Mouse (Mus musculus): ENCODE measurements around the gene Bloc1s3. TPM values are rescaled to one million over a fixed set of nuclear protein-coding genes. Genes with fewer than 3 reads are reported as not detected.
A peak's percentile ranks its signal among the peaks of the same experiment; 100 is the strongest.

Gene Bloc1s3
- polyA plus RNA-seq, 1 experiment: 7.8 TPM

DNA sequence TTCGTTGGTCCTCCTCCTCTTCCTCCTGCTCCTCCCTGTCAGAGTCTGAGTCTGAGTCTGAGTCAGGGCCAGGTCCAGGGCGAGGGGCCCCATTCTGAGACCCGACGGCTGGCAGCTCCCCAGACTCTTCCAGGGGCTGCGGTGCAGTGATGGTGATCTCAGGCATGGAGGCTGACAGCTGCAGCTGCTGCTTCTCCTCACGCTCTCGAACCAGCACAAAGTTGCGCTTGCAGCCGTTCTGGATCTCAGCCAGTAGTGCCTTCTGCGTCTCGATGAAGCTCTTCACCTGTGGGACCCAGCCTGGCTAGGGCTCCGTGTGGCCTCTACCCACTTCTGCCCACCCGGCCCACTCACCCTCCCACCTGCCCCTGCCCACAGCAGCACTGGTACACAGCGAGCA, 24.1 kb upstream of the Bloc1s3 start:
- TF ChIP-seq MYOD1 (IDR thresholded peaks at IDR 0.05; ENCODE audit: control insufficient read depth in 1 of 3, insufficient read length in 2 of 3, low read depth in 2 of 3) (peak in 2 of 3 experiments; percentile 96), POLR2AphosphoS2 (IDR thresholded peaks at IDR 0.05; ENCODE audit: insufficient read length, low read depth) (no peak), REST (IDR thresholded peaks at IDR 0.05; ENCODE audit: insufficient read depth, insufficient read length) (no peak), SRF (IDR thresholded peaks at IDR 0.05; ENCODE audit: control insufficient read depth, insufficient read length, low read depth) (no peak), TCF12 (IDR thresholded peaks at IDR 0.05; ENCODE audit: insufficient read depth, poor library complexity, severe bottlenecking) (no peak), USF1 (IDR thresholded peaks at IDR 0.05; ENCODE audit: low read depth) (no peak), MYOG (IDR thresholded peaks at IDR 0.05; ENCODE audit: control insufficient read depth in 1 of 3, insufficient read depth in 1 of 3, insufficient read length in 2 of 3, low read depth in 2 of 3) (peak in 2 of 3 experiments; percentile 62 to 90), TCF3 (IDR thresholded peaks at IDR 0.05; ENCODE audit: insufficient read length, low read depth) (peak; percentile 54), CEBPB (IDR thresholded peaks at IDR 0.05; ENCODE audit: insufficient read depth, poor library complexity, severe bottlenecking) (no peak), POLR2A (IDR thresholded peaks at IDR 0.05; ENCODE audit: insufficient read length, low read depth) (no peak), MAX (IDR thresholded peaks at IDR 0.05; ENCODE audit: low read depth) (no peak), E2F4 (IDR thresholded peaks at IDR 0.05; ENCODE audit: insufficient read depth) (no peak)
- Histone ChIP-seq H3K79me2 (ENCODE audit: control insufficient read depth, insufficient read depth) (no peaks in the 10 kb centered on the region), H3ac (ENCODE audit: control insufficient read depth, insufficient read length) (no peak overlapping the region), H3K27me3 (ENCODE audit: control insufficient read depth, insufficient read depth, insufficient read length) (no peaks in the 10 kb centered on the region), H3K36me3 (ENCODE audit: control insufficient read depth, insufficient read depth) (no peaks in the 10 kb centered on the region), H3K4me2 (ENCODE audit: low read depth) (no peak overlapping the region), H3K4me3 (no peak overlapping the region)

DNA sequence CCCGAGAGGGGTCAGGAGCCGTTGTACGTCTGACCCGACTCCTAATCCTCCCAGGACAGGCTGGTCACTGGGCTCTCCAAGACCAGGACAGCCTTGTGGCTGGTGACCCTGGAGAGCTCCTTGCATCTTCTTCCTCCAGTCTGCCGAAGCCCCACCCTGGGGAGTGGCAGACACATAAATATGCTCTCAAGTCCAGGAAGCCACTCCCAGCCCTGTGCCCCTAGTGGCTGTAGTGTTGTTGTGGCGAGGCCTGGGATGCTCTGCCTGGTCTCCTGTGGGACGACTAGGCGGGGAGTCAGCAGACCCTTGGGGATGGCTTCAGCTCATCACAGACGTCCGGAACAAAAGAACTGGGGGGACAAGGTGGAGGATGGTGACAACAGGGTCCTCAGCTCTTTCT, 22.9 kb upstream of the Bloc1s3 start:
- H3K27me3 ChIP-seq (ENCODE audit: control insufficient read depth, insufficient read depth, insufficient read length): no peaks in the 10 kb centered on the region

DNA sequence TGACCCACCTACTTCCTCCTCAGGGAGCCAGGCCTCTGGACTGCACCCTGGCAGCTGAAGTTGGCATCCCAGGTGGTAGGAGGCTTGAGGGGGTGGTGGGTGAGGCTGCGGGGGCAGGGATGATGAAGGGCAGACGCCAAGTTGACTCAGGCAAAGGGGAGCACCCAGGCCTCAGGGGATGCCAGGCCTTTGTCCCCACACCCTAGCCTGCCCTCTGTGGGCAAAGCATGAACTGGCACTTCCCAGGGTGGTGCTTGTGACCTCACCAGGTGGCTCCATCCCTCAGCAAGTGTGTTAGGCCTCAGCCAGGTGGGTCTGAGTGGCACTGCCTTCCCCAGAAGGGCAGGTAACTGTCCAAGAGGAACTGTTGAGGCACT, 16.9 kb upstream of the Bloc1s3 start:
- no peaks in the 10 kb centered on the region for H3K36me3 ChIP-seq (ENCODE audit: control insufficient read depth, insufficient read depth)
- no peak overlapping the region for H3K4me2 ChIP-seq (ENCODE audit: low read depth)
- peaks cover 45% of the 10 kb centered on the region for H3K27me3 ChIP-seq (ENCODE audit: control insufficient read depth, insufficient read depth, insufficient read length)
- H3K4me3 ChIP-seq: no peak overlapping the region
- no peak overlapping the region for H3ac ChIP-seq (ENCODE audit: control insufficient read depth, insufficient read length)
- no peaks in the 10 kb centered on the region for H3K79me2 ChIP-seq (ENCODE audit: control insufficient read depth, insufficient read depth)
- TF ChIP-seq POLR2AphosphoS2 (IDR thresholded peaks at IDR 0.05; ENCODE audit: insufficient read length, low read depth) (peak; percentile 58), TCF3 (IDR thresholded peaks at IDR 0.05; ENCODE audit: insufficient read length, low read depth) (no peak)

More for the DNA sequence above, 22.9 kb upstream of the Bloc1s3 start:
- Histone ChIP-seq H3K36me3 (ENCODE audit: control insufficient read depth, insufficient read depth) (no peaks in the 10 kb centered on the region), H3K79me2 (ENCODE audit: control insufficient read depth, insufficient read depth) (no peaks in the 10 kb centered on the region), H3K4me2 (ENCODE audit: low read depth) (no peak overlapping the region), H3ac (ENCODE audit: control insufficient read depth, insufficient read length) (no peak overlapping the region), H3K4me3 (no peak overlapping the region)
- TF ChIP-seq MAX (IDR thresholded peaks at IDR 0.05; ENCODE audit: low read depth): no peak

DNA sequence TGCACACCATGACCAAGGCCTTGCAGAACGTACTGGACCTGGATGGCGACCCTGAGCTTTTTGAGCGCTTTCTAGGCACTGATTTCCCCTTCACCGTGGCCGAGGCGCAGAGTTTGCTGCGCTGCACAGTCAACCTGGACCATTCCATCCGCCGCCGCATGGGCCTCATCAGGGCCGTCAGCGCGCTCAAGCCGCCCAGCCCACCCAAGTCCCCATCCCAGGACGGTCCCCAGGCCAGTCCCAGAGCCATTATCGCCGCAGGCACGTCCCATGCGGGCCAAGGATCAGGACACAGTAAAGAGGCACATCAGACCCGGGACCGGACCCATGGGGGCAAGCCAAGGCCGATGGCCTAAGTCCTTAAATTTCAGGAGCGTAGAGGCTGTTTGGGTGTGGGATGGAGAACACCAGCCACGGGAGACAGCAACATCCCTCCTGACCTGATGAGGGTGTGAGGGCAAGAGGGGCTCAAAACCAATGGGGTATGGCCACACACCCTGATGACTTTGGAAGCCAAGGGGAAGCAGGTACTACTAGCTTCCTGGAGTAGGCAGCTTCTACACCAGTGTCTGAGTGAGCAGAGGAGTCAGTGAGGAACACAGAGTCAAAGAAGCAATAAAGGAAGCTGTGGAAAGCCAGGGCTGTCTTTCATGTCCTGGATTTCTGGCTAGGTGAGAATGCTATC, 16.4 kb upstream of the Bloc1s3 start:
- Histone ChIP-seq H3K27me3 (ENCODE audit: control insufficient read depth, insufficient read depth, insufficient read length) (peaks cover 50% of the 10 kb centered on the region), H3K79me2 (ENCODE audit: control insufficient read depth, insufficient read depth) (no peaks in the 10 kb centered on the region)

DNA sequence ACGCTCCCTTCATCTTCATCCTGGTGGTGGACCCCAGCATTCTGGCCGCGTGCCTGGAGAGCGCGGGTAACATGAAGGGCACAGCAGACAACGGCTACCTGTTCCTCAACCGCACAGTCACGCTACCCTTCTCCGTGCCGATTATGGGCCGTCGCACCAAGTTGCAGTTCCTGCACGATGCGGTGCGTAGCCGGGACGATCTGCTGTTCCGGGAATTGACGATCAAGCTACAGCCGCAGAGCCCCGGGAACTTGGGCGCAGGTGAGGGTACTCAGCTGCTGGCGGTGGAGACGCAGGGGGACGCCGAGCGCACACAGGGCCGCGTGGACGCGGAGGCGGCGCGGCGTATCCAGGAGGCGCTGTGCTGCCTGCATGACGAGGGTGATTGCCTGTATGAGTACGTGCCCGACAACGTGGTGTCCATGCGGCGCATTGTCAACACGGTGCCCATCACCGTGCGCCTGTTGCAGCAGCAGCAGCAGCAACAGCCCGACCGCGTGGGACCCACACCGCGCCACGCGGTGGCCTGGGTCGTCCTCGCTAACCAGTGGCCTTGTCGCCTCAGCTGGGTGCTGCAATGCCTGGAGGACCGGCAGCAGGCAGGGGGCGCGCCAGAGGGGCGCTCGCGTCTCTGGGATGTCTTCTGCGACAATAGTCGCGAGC, 15.7 kb upstream of the Bloc1s3 start:
- peaks cover 56% of the 10 kb centered on the region for H3K27me3 ChIP-seq (ENCODE audit: control insufficient read depth, insufficient read depth, insufficient read length)
- no peaks in the 10 kb centered on the region for H3K79me2 ChIP-seq (ENCODE audit: control insufficient read depth, insufficient read depth)
- no peak overlapping the region for H3K4me2 ChIP-seq (ENCODE audit: low read depth)
- no peaks in the 10 kb centered on the region for H3K36me3 ChIP-seq (ENCODE audit: control insufficient read depth, insufficient read depth)
- no peak overlapping the region for H3K4me3 ChIP-seq
- H3ac ChIP-seq (ENCODE audit: control insufficient read depth, insufficient read length): no peak overlapping the region
- peak in 1 of 3 experiments; percentile 10 for TF ChIP-seq MYOD1 (IDR thresholded peaks at IDR 0.05; ENCODE audit: control insufficient read depth in 1 of 3, insufficient read length in 2 of 3, low read depth in 2 of 3)
- TF ChIP-seq TCF3 (IDR thresholded peaks at IDR 0.05; ENCODE audit: insufficient read length, low read depth): no peak
- TF ChIP-seq E2F4 (IDR thresholded peaks at IDR 0.05; ENCODE audit: insufficient read depth): no peak
- TF ChIP-seq SRF (IDR thresholded peaks at IDR 0.05; ENCODE audit: control insufficient read depth, insufficient read length, low read depth): no peak
- TF ChIP-seq POLR2AphosphoS2 (IDR thresholded peaks at IDR 0.05; ENCODE audit: insufficient read length, low read depth): peak; percentile 57
- TF ChIP-seq CEBPB (IDR thresholded peaks at IDR 0.05; ENCODE audit: insufficient read depth, poor library complexity, severe bottlenecking): no peak
- TF ChIP-seq TCF12 (IDR thresholded peaks at IDR 0.05; ENCODE audit: insufficient read depth, poor library complexity, severe bottlenecking): no peak
- no peak for TF ChIP-seq MAX (IDR thresholded peaks at IDR 0.05; ENCODE audit: low read depth)
- TF ChIP-seq USF1 (IDR thresholded peaks at IDR 0.05; ENCODE audit: low read depth): no peak
- TF ChIP-seq MYOG (IDR thresholded peaks at IDR 0.05; ENCODE audit: control insufficient read depth in 1 of 3, insufficient read depth in 1 of 3, insufficient read length in 2 of 3, low read depth in 2 of 3): no peak

More for the DNA sequence above, 16.4 kb upstream of the Bloc1s3 start:
- H3K36me3 ChIP-seq (ENCODE audit: control insufficient read depth, insufficient read depth): no peaks in the 10 kb centered on the region
- TF ChIP-seq USF1 (IDR thresholded peaks at IDR 0.05; ENCODE audit: low read depth) (no peak), MAX (IDR thresholded peaks at IDR 0.05; ENCODE audit: low read depth) (no peak), TCF12 (IDR thresholded peaks at IDR 0.05; ENCODE audit: insufficient read depth, poor library complexity, severe bottlenecking) (no peak), POLR2AphosphoS2 (IDR thresholded peaks at IDR 0.05; ENCODE audit: insufficient read length, low read depth) (no peak), E2F4 (IDR thresholded peaks at IDR 0.05; ENCODE audit: insufficient read depth) (no peak)
- no peak overlapping the region for H3K4me2 ChIP-seq (ENCODE audit: low read depth)
- no peak overlapping the region for H3ac ChIP-seq (ENCODE audit: control insufficient read depth, insufficient read length)
- no peak overlapping the region for H3K4me3 ChIP-seq
